Comparison of ENCODE assay signal across 8 mouse cellular contexts in the genomic region with DNA sequence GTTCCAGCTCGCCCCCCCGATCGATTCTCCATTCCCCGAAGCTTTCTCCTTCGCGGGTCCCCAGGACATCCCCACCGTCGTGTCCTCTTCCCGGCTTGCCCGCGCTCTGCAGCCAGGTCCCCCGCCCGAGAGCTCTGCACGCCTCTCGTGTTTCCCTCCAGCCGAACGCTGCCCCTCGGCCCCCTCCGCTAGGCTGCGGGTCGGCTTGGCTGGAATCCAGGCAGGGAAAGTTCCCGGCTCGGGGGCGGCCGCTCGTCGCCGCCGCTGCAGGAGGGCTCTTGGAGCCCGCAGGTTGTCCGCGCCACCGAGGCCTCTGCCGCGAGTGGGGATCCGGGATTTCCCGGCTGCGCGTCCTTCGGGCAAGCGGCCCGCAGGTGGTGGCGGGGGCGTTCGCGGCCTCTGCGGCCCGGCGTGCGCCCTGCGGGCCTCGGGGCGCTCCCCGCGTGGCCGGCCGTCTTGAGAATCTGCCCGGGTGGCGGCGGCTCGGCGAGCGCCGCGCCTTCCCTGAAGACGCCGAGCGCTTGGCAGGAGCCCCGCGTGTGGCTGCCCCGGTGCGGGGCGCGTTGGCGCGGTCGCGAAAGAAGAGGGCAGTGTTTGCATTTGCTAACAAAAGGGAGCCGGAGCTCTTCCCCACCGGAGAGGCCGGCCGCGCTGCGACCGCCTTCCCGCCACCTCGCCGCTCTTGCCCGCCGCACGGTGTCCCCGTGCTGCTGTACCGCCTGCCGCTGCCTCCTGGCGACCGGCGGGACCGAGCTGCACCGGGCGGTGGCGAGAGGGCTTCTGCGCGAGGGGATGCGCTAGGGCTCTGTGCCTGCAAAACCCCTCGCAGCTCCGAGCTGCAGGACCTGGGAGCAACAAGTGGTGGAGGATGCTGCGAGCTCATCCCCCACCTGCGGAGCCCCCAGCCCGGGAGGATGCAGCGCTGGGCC. TPM values are rescaled to one million over a fixed set of nuclear protein-coding genes. Genes with fewer than 3 reads are reported as not detected.
DNase-seq lines count a peak whose midpoint lies in the region; ATAC-seq and TF ChIP-seq lines count a peak whose summit lies in the region.

No protein-coding gene starts in this region.

- DNase-seq in adrenal gland, adult 18-20 months (ENCODE audit: low spot score in 2 of 2), result peak; percentile 63 to 65
- DNase-seq in cerebellum, postnatal 36 days, result peak; percentile 74 to 82
- peak; percentile 51 for DNase-seq in gastrocnemius, postnatal 10 days
- DNase-seq in hindbrain, postnatal 0 days (ENCODE audit: low spot score), result peak; percentile 78
- peak; percentile 37 to 63 for DNase-seq in left cerebral cortex, postnatal 14 days (ENCODE audit: low spot score in 2 of 2)
- peak; percentile 26 to 46 for DNase-seq in right cerebral cortex, postnatal 36 days (ENCODE audit: low spot score in 2 of 2)

- H3K36me3 ChIP-seq in hindbrain, postnatal 0 days (ENCODE audit: insufficient read depth, low read length), result no peaks in the 10 kb centered on the region

- intact Hi-C loops in left cerebral cortex, postnatal 14 days (cut with DNase I), result loop anchor here (5.0 kb wide), 2 partner anchors 176 to 794 kb away; no protein-coding TSS in a partner anchor

- H3K4me2 ChIP-seq in hindbrain, postnatal 0 days (ENCODE audit: low read depth, low read length), result peak overlapping the region; percentile 83

- H3K27me3 ChIP-seq in hindbrain, postnatal 0 days (ENCODE audit: insufficient read depth, low read length), result no peaks in the 10 kb centered on the region

- TF ChIP-seq CTCF in hindbrain, postnatal 0 days (IDR thresholded peaks at IDR 0.05; ENCODE audit: low read depth), result peak; percentile 22; the same call in 1 of the 2 replicates

- H3K9me3 ChIP-seq in hindbrain, postnatal 0 days (ENCODE audit: low read length), result no peaks in the 10 kb centered on the region

- H3K27ac ChIP-seq in hindbrain, postnatal 0 days, result peak overlapping the region; percentile 88

- H3K4me3 ChIP-seq in hindbrain, postnatal 0 days (ENCODE audit: low read length), result peak overlapping the region; percentile 70

- under 1% methylated on average over 79 of the region's 110 CpGs for WGBS in hindbrain, postnatal 0 days

- H3K9ac ChIP-seq in hindbrain, postnatal 0 days (replicated peaks; ENCODE audit: low read length), result peak overlapping the region; percentile 76

- ATAC-seq in hindbrain, postnatal 0 days, result peak; percentile 49
- ATAC-seq in megakaryocyte progenitor cell, adult 5-6 weeks (replicated peaks; ENCODE audit: poor library complexity), result 0 out of 2 replicates have a peak, but pooled peaks have one; percentile 21
- ATAC-seq in inflammation-experienced regulatory T-cells, adult 6 months, result no peak

- peaks cover 10% of the 10 kb centered on the region; the same call in 1 of the 2 replicates for H3K4me1 ChIP-seq in hindbrain, postnatal 0 days (ENCODE audit: insufficient read depth, low read length)

RNA-seq across cellular contexts. Expression of a gene that starts 1.2 kb away (rescaled TPM):
- total RNA-seq in adrenal gland, adult 18-20 months (2021), result 10 to 100 TPM; 37.1 to 45.5 TPM
- 10 to 100 TPM in 1 of 2 experiments, 1 to 10 TPM in 1; 7.4 to 10.7 TPM for total RNA-seq in gastrocnemius, postnatal 10 days (2021)
- total RNA-seq in hindbrain, postnatal 0 days (2014; rRNA removed), result 115 and 117 TPM in 2 replicates
- polyA plus RNA-seq in hindbrain, postnatal 0 days (2015; fragmentation: Nextera tagmentation; extraction: Ambion mirVana), result 187 and 203 TPM in 2 replicates
- total RNA-seq in left cerebral cortex, postnatal 14 days (2021), result 100 to 1,000 TPM; 201 to 225 TPM
- total RNA-seq in megakaryocyte progenitor cell, adult 5-6 weeks (2015), result 0.15 TPM in 1 of 2 replicates, not detected in the other
- 1.5 TPM in 1 of 2 replicates, not detected in the other for total RNA-seq in megakaryocyte progenitor cell, adult 5-6 weeks (2017)
- polyA plus RNA-seq in inflammation-experienced regulatory T-cells, adult 6 months (2017; shearing (Covaris generic)), result under 1 TPM in 1 of 3 experiments, not detected in 2; 0.42 TPM
